Mouse (Mus musculus): Measurements from ENCODE around the gene Gbp6.
"Not testable (repeated sequence)": the region's sequence is repeated elsewhere in the genome, so short reads cannot be mapped to it uniquely, and the experiment has no call there.

Gene Gbp6

GRCm38 (mm10) chr5:105293226-105294165, at the start of gene Gbp6, which contains the start of gene Gm43302:
Gene Gbp6 (minus strand): TSS chr5:105293698.
Gene Gm43302 (minus strand): TSS chr5:105293695.
- not testable (repeated sequence) for DNase-seq

DNA sequence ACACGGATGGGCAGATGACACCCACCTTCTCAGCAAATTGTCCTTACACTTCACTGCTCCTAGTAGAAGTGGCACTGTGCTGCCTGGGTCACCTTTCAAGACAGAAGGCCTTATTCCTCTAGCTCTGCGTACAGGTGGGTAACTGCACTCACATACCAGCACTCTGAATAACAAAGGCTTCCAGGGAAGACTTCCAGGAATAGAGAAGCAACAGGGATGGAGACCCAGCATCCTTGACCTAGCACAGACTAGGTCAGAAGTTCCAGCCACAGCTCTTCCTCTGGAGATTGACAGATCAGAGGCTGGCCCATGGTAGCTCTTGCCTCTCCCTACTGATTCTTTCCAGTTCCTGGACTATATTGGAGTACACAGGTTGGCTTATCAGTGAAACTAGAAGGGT, 47.8 kb upstream of the Gbp6 start:
- DNase-seq = no peak

DNA sequence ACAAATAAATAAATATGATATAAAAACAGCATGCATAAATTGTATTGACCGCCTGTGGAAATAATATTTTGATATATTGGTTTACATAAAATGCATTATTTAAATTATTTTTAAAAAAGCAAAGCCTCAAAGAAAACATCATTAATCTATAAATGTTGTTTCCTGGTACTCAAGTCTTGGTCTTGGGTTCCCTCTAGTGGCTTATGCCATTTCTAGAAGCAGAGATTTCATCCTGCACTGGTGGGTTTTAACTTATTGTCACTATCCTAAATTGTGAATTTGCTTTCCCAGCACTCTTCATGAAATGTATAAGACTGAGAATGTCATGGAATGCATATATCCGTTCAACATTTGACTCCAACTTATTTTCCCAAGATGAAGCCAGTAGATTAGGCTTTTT, 29.0 kb upstream of the Gbp6 start:
- DNase-seq = no peak

DNA sequence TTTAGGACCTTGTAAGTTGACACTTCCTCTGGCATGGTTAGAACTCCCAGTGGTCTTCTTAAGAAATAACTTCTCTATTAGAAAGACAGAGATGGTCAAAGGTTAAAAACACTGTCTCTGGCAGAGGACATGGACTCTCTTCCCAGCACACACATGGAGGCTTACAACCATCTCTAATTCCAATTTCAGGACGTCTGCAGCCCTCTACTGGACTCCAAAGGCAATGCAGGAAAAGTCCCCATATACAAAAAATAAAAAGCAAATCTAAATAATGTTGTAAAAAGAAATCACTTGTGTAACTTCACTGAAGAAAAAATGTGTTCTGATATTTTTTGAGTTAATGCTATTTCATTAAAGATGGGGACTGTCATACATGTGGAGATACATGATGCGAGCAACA, 17.4 kb upstream of the Gbp6 start:
- DNase-seq = no peak

DNA sequence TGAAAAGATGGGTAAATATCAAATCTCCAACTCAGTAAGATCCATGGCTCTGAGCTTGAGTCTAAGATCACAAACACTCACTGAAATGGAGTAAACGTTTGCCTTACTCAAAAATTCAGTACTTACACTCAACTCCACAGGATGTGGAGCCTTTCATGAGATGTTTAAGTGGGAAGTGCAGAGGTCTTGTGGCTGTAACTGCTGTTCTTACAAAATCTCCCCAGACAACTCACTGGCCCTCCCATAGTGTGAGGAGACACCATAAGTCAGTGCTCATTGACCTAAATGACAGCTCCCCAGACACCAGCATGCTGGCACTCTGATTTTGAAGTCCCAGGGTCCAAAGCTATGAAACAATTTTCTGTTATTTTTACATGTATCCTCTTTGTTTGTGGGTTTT, 15.7 kb upstream of the Gbp6 start:
- DNase-seq = not testable (repeated sequence)

DNA sequence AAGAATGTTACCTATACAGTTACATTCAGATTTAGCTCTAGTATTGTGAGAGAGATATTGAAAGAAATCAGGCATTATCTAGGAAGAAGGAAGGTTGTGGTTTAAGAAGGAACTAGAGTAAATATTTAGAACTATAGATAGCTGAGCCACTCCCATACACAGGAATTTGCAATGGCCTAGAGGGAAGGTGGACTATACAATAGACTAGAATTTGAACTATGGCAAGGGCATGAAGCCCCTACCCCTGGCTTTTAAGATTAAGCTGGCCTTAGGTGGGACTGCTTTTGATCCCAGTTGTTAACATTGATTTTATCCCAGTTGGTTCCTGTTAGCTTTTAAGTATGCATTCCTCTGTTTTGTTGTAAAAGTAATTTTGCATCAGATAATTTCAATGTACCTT, 13.4 kb upstream of the Gbp6 start:
- DNase-seq = not testable (repeated sequence)

- DNase-seq = no peak
Measured at GRCm38 (mm10) chr5:105306159-105306581, 12.7 kb upstream of the Gbp6 start.

DNA sequence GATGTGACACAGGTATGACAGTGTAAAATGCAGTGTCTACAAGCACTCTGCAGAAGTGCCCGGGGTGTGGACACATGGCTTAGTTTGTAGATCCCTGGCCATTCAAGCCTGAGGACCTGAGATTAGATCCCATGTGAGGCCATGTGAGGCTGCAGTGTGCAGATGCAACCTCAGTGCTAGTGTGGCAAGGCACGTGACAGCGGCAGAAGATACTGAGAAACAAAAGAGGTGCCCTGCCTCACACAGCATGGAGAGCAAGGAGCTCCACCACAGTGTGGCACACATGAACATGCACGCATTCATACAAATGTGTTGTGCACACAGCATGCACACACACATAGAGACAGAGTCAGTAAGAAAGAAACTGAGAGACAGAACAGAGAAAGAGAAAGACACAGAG, 12.2 kb upstream of the Gbp6 start:
- peak; percentile 44 for DNase-seq

- DNase-seq = no peak
Measured at GRCm38 (mm10) chr5:105301963-105302362, 8.5 kb upstream of the Gbp6 start.

DNA sequence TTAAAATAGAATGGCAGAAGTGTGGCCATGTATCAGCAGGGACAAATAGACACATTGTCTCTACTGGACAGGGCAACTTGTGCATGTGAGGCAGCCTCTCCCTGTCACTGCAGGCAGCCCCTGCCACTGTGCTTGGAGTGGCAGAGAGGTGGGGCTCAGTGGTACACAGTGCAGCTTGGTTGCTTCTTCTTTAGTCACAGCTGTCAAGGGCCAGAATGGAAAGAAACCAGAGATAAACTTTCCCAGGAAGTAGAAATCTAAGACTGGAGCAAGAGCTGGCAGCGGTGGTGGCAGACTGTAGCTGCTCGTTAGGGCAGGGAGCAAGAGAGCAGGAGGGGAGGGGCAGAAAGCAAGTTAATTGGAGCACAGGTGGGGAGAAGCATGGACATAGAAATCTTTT, 8.0 kb upstream of the Gbp6 start:
- no peak for DNase-seq

- DNase-seq = no peak
Measured at GRCm38 (mm10) chr5:105295746-105296145, 2.2 kb upstream of the Gbp6 start.

DNA sequence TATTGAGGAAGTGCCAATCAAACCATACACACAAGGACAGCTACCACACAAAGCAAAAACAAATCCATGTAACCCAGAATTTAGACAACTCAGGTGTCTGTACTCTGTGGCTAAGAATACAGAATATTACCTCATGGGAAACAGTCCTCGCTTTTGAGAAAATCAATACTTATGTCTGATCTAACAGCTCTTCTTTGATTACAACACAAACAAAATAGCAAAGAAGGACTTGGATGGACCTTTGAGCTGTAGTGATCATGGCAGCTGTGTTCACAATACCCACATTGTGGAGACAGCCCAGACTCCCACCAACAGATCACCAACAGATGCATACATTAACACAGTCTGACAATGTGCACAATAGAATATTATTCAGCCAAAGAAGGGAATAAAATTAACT, 1.0 kb downstream of the Gbp6 start:
- DNase-seq = no peak

DNA sequence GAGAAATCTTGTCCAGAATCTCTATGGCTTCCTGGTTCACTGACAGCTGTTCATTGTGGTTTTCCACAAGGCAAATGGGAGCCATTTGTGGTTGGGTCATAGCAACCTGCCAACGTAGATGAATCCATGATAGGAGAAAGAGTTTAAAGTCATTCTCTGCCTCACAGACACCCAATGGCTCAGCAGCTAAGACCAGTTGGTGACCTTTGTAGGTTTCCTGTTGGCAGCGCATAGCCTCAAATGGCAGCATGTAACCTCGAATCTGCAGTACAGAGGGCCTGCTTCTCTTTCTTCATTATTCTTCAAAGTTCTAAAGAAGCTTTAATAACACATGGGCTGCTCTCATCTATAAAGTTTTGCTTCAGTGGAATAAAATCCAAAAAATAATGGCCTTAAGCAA, 2.6 kb downstream of the Gbp6 start:
- not testable (repeated sequence) for DNase-seq

GRCm38 (mm10) chr5:105260673-105261072, 32.8 kb downstream of the Gbp6 start:
- not testable (repeated sequence) for DNase-seq

- peak; percentile 18 for DNase-seq
Measured at GRCm38 (mm10) chr5:105252491-105252890, 41.0 kb downstream of the Gbp6 start.

DNA sequence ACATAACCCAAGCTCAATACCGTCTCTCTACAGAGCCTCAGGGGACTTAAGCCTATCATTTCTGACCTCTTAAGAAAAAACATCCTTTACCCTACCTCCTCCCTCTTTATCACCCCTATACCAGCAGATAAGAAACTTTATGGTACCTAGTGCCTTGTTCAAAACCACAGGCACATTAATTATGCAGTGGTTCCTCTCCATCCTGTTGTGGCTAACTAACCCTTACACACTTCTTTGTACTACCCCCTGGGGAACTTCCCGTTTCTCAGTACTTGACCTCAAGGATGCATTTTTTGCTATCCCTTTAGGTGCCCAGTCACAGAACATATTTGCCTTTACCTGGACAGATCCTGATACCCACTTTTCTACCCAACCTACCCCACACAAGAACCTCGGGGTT, 48.8 kb downstream of the Gbp6 start:
- not testable (repeated sequence) for DNase-seq

DNA sequence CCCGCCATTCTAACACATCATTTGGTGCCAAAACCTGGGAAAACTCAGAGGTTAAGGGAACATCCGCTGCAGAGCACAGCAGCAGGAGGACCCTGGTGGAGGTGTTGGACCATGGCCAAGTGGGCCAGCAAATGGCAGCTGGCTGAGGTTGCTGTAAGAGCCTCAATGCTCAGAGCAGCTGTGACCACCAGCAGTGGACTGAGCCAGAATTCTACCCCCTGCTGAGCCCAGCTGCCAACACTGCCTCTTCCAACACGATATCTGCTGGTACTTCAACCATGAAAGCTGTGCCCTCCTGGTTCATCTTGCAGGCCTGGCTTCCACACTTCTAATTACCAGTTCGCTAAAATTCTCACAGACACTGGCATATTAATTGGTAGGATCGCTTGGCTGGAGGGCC, 52.5 kb downstream of the Gbp6 start:
- not testable (repeated sequence) for DNase-seq

- peak; percentile 12 for DNase-seq
Measured at GRCm38 (mm10) chr5:105239483-105240047, 53.9 kb downstream of the Gbp6 start, which contains the start of gene Gbp10. Gene Gbp10 (minus strand): TSS chr5:105239533.

DNA sequence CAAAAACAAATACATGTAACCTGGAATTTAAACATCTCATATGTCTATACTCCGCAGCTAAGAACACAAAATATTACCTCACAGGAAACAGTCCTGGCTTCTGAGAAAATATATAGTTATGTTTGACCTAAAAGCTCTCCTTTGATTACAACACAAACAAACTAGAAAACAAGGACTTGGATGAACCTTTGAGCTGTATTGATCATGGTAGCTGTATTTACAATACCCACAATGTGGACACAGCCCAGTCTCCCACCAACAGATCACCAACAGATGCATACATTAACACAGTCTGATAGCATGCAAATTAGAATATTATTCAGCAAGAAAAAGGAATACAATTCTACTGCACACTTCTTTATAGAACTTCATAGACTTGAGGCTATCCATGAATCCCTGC, 55.1 kb downstream of the Gbp6 start:
- not testable (repeated sequence) for DNase-seq

DNA sequence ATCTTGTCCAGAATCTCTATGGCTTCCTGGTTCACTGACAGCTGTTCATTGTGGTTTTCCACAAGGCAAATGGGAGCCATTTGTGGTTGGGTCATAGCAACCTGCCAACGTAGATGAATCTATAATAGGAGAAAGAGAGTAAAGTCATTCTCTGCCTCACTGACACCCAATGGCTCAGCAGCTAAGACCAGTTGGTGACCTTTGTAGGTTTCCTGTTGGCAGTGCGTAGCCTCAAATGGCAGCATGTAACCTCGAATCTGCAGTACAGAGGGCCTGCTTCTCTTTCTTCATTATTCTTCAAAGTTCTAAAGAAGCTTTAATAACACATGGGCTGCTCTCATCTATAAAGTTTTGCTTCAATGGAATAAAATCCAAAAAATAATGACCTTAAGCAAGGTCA, 57.5 kb downstream of the Gbp6 start:
- DNase-seq = not testable (repeated sequence)
